Mouse (Mus musculus): Measurements from ENCODE around the gene Lif. TPM values are rescaled to one million over a fixed set of nuclear protein-coding genes. Genes with fewer than 3 reads are reported as not detected.

The Lif gene
- 0.57 and 0.94 TPM in 2 replicates for polyA plus RNA-seq (2015; fragmentation: Nextera tagmentation; extraction: Ambion mirVana)

DNA sequence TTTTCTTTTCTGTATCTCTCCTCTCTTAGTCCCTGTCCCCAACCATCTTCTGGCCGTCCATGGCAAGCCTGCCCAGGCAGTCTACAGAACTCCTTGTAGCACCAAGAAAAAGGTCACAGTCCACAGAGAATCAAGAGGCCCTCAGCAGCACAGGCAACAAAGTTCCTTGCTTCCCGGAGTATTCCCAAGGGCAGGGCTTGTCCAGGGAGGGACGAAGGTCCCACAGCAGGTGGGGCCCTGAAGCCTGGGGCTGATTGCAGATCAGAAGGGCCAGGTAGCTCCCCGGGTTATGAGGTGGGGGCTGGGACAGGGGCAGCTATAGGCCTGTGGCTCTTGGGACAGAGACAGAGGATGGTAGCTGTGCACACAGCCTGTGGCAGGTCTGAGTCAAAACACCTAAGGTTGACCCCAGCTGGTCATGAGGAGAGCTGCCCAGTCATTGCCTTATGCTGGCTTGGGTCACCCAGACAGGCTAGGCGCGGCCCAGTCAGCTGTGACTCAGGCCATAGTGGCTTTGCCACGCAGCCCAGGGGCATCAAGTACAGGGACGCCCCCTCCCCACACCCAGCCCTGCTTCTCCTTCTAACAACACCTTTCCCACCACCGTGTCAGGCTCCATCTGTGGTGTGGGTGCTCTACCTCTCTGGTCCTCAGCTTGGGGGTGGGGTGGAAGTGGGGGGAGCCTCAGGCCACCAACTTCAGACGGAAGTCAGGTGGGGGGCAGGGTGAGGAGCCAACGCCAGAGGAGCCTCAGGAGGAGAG is at the start of gene Lif:
TSS of gene Lif (plus strand) at position 712 of the 762 bp plus-strand sequence.
- Histone ChIP-seq H3K27me3 (replicated peaks; ENCODE audit: insufficient read depth, low read length) (no peaks in the 10 kb centered on the region), H3K4me3 (ENCODE audit: low read depth, low read length) (no peak within 1 kb of the TSS), H3K4me2 (replicated peaks; ENCODE audit: low read depth, low read length) (no peak within 1 kb of the TSS), H3K9me3 (ENCODE audit: low read length) (no peaks in the 10 kb centered on the region), H3K36me3 (ENCODE audit: insufficient read depth, low read length) (no peaks in the 10 kb centered on the region), H3K27ac (ENCODE audit: low read length) (no peak within 1 kb of the TSS), H3K9ac (replicated peaks; ENCODE audit: low read depth) (no peak within 1 kb of the TSS), H3K4me1 (ENCODE audit: insufficient read depth, low read depth, low read length) (peaks cover 13% of the 10 kb centered on the region)
- DNase-seq (ENCODE audit: low spot score) (no peak), ATAC-seq (no peak)
- WGBS = 55% methylated on average over 11 of the region's 11 CpGs
- TF ChIP-seq EP300 (IDR thresholded peaks at IDR 0.05) (no peak), CTCF (IDR thresholded peaks at IDR 0.05) (no peak)

DNA sequence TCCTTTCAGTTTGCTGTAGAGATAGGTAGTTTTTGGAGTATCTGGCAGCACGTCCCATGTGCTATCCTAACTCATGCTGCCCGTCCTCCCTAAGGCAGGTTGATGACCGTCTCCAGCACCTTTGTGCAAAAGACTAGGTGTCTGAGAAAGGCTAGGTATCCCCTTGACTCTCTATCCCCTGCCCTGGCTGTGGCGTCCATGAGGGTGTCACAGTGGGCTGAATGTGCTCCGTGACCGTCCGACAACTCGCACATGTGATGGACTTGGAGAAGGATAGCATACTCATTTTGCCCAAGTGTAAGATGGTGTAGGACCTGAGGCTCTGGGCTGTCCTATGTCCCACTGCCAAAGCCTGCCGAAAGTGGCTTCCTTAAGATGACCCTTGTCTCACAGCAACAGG is 49.7 kb upstream of the Lif start:
- H3K9me3 ChIP-seq (ENCODE audit: low read length) = no peaks in the 10 kb centered on the region
- TF ChIP-seq EP300 (IDR thresholded peaks at IDR 0.05) (no peak), CTCF (IDR thresholded peaks at IDR 0.05) (no peak)
- ATAC-seq (no peak), DNase-seq (ENCODE audit: low spot score) (no peak)
- H3K27me3 ChIP-seq (replicated peaks; ENCODE audit: insufficient read depth, low read length) = no peaks in the 10 kb centered on the region
- H3K4me2 ChIP-seq (replicated peaks; ENCODE audit: low read depth, low read length) = no peak overlapping the region
- H3K4me3 ChIP-seq (ENCODE audit: low read depth, low read length) = no peak overlapping the region
- peaks cover 19% of the 10 kb centered on the region for H3K36me3 ChIP-seq (ENCODE audit: insufficient read depth, low read length)
- no peak overlapping the region for H3K9ac ChIP-seq (replicated peaks; ENCODE audit: low read depth)
- H3K27ac ChIP-seq (ENCODE audit: low read length) = no peak overlapping the region
- WGBS = 89% methylated on average over 9 of the region's 9 CpGs
- peaks cover 10% of the 10 kb centered on the region; the same call in 1 of the 2 replicates for H3K4me1 ChIP-seq (ENCODE audit: insufficient read depth, low read depth, low read length)

DNA sequence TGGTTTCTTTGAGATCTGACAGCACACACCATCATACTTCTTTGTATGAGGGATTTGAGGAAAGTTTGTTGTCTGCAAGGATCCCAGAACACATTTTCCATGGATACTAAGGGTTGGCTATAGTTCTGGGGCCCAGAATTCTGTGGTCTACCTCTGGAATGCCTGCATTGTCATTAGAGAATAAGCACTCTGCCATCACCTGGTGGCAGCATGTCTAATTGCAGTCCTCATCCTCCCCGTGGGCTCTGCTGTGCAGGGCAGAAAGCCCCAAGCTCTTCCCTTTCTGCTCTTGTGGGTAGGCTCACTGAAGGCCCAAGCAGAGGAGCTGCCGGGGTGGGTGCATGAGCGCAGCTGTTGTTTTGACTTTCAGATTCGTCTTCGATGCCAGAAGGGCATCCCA is 47.8 kb upstream of the Lif start:
- Histone ChIP-seq H3K4me3 (ENCODE audit: low read depth, low read length) (no peak overlapping the region), H3K36me3 (ENCODE audit: insufficient read depth, low read length) (peaks cover 29% of the 10 kb centered on the region), H3K4me2 (replicated peaks; ENCODE audit: low read depth, low read length) (no peak overlapping the region), H3K4me1 (ENCODE audit: insufficient read depth, low read depth, low read length) (peaks cover 7% of the 10 kb centered on the region; the same call in 1 of the 2 replicates), H3K27me3 (replicated peaks; ENCODE audit: insufficient read depth, low read length) (no peaks in the 10 kb centered on the region), H3K9me3 (ENCODE audit: low read length) (no peaks in the 10 kb centered on the region), H3K27ac (ENCODE audit: low read length) (no peak overlapping the region), H3K9ac (replicated peaks; ENCODE audit: low read depth) (no peak overlapping the region)
- DNase-seq (ENCODE audit: low spot score) (peak; percentile 63), ATAC-seq (no peak)
- TF ChIP-seq CTCF (IDR thresholded peaks at IDR 0.05) (peak; percentile 77), EP300 (IDR thresholded peaks at IDR 0.05) (no peak)
- WGBS = 78% methylated on average over 5 of the region's 5 CpGs

DNA sequence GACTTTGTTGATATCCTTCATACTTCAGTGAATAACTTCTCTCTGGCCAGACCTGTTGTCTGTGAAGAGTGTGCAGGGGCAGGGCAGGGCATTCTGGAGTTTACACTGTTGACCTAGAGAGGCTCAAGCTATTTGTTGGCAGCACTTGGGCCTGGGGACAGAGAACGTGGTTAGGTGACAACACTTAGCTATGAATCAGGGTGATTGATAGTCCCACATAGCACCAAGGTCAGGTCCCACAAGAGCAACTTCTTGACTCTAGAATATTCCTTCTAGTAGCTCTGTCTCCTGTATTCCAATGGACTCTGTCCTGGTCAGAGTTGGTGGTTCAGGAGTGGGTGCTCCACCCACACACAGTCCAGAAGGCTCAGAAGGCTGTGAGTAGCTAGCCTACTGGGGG is 46.6 kb upstream of the Lif start:
- ATAC-seq (peak; percentile 22; the same call in 1 of the 2 replicates), DNase-seq (ENCODE audit: low spot score) (no peak)
- 28% methylated on average over 1 of the region's 1 CpGs for WGBS
- Histone ChIP-seq H3K4me1 (ENCODE audit: insufficient read depth, low read depth, low read length) (0 out of 2 replicates have a peak, but pooled peaks cover 3% of the 10 kb centered on the region), H3K9me3 (ENCODE audit: low read length) (no peaks in the 10 kb centered on the region), H3K4me2 (replicated peaks; ENCODE audit: low read depth, low read length) (no peak overlapping the region), H3K4me3 (ENCODE audit: low read depth, low read length) (no peak overlapping the region), H3K9ac (replicated peaks; ENCODE audit: low read depth) (no peak overlapping the region), H3K27ac (ENCODE audit: low read length) (no peak overlapping the region), H3K36me3 (ENCODE audit: insufficient read depth, low read length) (peaks cover 39% of the 10 kb centered on the region), H3K27me3 (replicated peaks; ENCODE audit: insufficient read depth, low read length) (no peaks in the 10 kb centered on the region)
- TF ChIP-seq CTCF (IDR thresholded peaks at IDR 0.05) = no peak
- TF ChIP-seq EP300 (IDR thresholded peaks at IDR 0.05) = no peak

DNA sequence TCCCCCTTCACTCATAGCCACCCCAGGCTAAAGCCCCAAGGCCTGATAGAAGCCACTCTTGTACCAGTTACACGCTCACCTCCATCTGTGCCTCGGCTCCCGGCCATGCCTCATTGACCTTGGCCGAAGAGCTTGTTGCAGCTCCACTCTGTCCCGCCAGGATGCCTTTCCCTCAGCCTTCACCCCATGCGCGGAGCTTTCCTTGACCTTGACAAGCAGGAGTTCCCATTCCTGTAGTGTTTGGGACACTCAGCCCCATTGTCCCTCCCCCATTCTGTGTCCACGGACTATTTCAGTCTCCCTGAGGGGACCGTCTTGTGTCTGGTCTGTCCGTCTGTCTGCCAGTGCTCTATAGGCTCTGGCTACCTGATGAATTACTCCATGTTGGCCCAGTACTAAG is 44.2 kb upstream of the Lif start:
- no peaks in the 10 kb centered on the region for H3K27me3 ChIP-seq (replicated peaks; ENCODE audit: insufficient read depth, low read length)
- no peaks in the 10 kb centered on the region for H3K9me3 ChIP-seq (ENCODE audit: low read length)
- no peak for ATAC-seq
- no peak overlapping the region for H3K27ac ChIP-seq (ENCODE audit: low read length)
- no peak overlapping the region for H3K9ac ChIP-seq (replicated peaks; ENCODE audit: low read depth)
- H3K4me3 ChIP-seq (ENCODE audit: low read depth, low read length) = no peak overlapping the region
- no peak for DNase-seq (ENCODE audit: low spot score)
- peaks cover 6% of the 10 kb centered on the region; the same call in 1 of the 2 replicates for H3K4me1 ChIP-seq (ENCODE audit: insufficient read depth, low read depth, low read length)
- TF ChIP-seq CTCF (IDR thresholded peaks at IDR 0.05) = no peak
- TF ChIP-seq EP300 (IDR thresholded peaks at IDR 0.05) = no peak
- 91% methylated on average over 10 of the region's 10 CpGs for WGBS
- no peak overlapping the region for H3K4me2 ChIP-seq (replicated peaks; ENCODE audit: low read depth, low read length)
- H3K36me3 ChIP-seq (ENCODE audit: insufficient read depth, low read length) = peaks cover 33% of the 10 kb centered on the region; the same call in 1 of the 2 replicates

DNA sequence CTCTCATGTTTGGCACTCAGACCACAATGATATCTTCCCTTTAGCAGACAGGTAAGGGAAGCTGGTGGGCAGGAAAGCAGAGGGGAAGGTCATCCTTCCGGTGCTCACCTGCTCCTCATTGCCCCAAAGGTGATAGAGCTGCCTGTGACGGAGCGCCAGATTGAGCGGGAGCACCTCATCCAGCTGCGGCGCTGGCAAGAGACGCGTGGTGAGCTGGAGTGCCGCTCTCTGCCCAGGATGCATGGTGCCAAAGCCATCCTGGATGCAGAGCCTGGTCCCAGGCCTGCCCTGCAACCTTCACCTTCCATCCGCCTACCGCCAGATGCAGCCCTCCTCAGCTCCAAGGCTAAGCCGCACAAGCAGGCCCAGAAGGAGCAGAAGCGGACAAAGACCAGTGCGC is 42.8 kb upstream of the Lif start:
- no peak overlapping the region for H3K4me3 ChIP-seq (ENCODE audit: low read depth, low read length)
- 93% methylated on average over 14 of the region's 14 CpGs for WGBS
- TF ChIP-seq EP300 (IDR thresholded peaks at IDR 0.05) (no peak), CTCF (IDR thresholded peaks at IDR 0.05) (no peak)

More for the DNA sequence above, 42.8 kb upstream of the Lif start:
- ATAC-seq (no peak), DNase-seq (ENCODE audit: low spot score) (no peak)
- Histone ChIP-seq H3K9me3 (ENCODE audit: low read length) (no peaks in the 10 kb centered on the region), H3K4me2 (replicated peaks; ENCODE audit: low read depth, low read length) (no peak overlapping the region), H3K27me3 (replicated peaks; ENCODE audit: insufficient read depth, low read length) (no peaks in the 10 kb centered on the region), H3K9ac (replicated peaks; ENCODE audit: low read depth) (no peak overlapping the region), H3K4me1 (ENCODE audit: insufficient read depth, low read depth, low read length) (peaks cover 16% of the 10 kb centered on the region; the same call in 1 of the 2 replicates), H3K27ac (ENCODE audit: low read length) (no peak overlapping the region), H3K36me3 (ENCODE audit: insufficient read depth, low read length) (peaks cover 33% of the 10 kb centered on the region; the same call in 1 of the 2 replicates)
